Mouse (Mus musculus): ENCODE measurements around the gene Cav2. TPM values are rescaled to one million over a fixed set of nuclear protein-coding genes. Genes with fewer than 3 reads are reported as not detected.

Gene Cav2
- polyA plus RNA-seq (2012; rRNA removed), result 197 and 421 TPM in 2 replicates

GRCm38 (mm10) chr6:17280939-17281756, at the start of gene Cav2:
Gene Cav2 (plus strand): TSS chr6:17281185.
- DNase-seq (ENCODE audit: low read depth), result peak; percentile 83

GRCm38 (mm10) chr6:17239693-17240092, 41.3 kb upstream of the Cav2 start:
- DNase-seq (ENCODE audit: low read depth), result no peak

GRCm38 (mm10) chr6:17241013-17241412, 40.0 kb upstream of the Cav2 start:
- no peak for DNase-seq (ENCODE audit: low read depth)

- DNase-seq (ENCODE audit: low read depth), result no peak
These were observed 34.0 kb upstream of the Cav2 start for GRCm38 (mm10) chr6:17246959-17247358.

GRCm38 (mm10) chr6:17247673-17248072, 33.3 kb upstream of the Cav2 start:
- DNase-seq (ENCODE audit: low read depth), result no peak

GRCm38 (mm10) chr6:17248241-17248640, 32.7 kb upstream of the Cav2 start:
- DNase-seq (ENCODE audit: low read depth), result no peak

- DNase-seq (ENCODE audit: low read depth), result no peak
These were observed 29.0 kb upstream of the Cav2 start for GRCm38 (mm10) chr6:17251958-17252357.

GRCm38 (mm10) chr6:17258142-17258541, 22.8 kb upstream of the Cav2 start:
- no peak for DNase-seq (ENCODE audit: low read depth)

GRCm38 (mm10) chr6:17258911-17259310, 22.1 kb upstream of the Cav2 start:
- no peak for DNase-seq (ENCODE audit: low read depth)

GRCm38 (mm10) chr6:17262786-17263185, 18.2 kb upstream of the Cav2 start:
- no peak for DNase-seq (ENCODE audit: low read depth)

GRCm38 (mm10) chr6:17265043-17265442, 15.9 kb upstream of the Cav2 start:
- DNase-seq (ENCODE audit: low read depth), result no peak

GRCm38 (mm10) chr6:17266466-17266865, 14.5 kb upstream of the Cav2 start:
- DNase-seq (ENCODE audit: low read depth), result no peak

- DNase-seq (ENCODE audit: low read depth), result peak; percentile 77
These were observed 2.6 kb upstream of the Cav2 start for GRCm38 (mm10) chr6:17278366-17278765.

GRCm38 (mm10) chr6:17281757-17282092, 740 bp downstream of the Cav2 start:
- DNase-seq (ENCODE audit: low read depth), result no peak

- DNase-seq (ENCODE audit: low read depth), result no peak
These were observed 1.2 kb downstream of the Cav2 start for GRCm38 (mm10) chr6:17282159-17282558.

- DNase-seq (ENCODE audit: low read depth), result no peak
These were observed 2.8 kb downstream of the Cav2 start for GRCm38 (mm10) chr6:17283834-17284233.

GRCm38 (mm10) chr6:17286381-17286780, 5.4 kb downstream of the Cav2 start:
- DNase-seq (ENCODE audit: low read depth), result no peak

- no peak for DNase-seq (ENCODE audit: low read depth)
These were observed 14.1 kb downstream of the Cav2 start for GRCm38 (mm10) chr6:17295116-17295515.

GRCm38 (mm10) chr6:17305954-17306601, 25.1 kb downstream of the Cav2 start, which contains the start of gene Cav1:
Gene Cav1 (plus strand): TSS chr6:17306335.
- DNase-seq (ENCODE audit: low read depth), result no peak

GRCm38 (mm10) chr6:17306602-17307325, 25.8 kb downstream of the Cav2 start:
- no peak for DNase-seq (ENCODE audit: low read depth)

GRCm38 (mm10) chr6:17307461-17308115, 26.6 kb downstream of the Cav2 start:
- no peak for DNase-seq (ENCODE audit: low read depth)

- DNase-seq (ENCODE audit: low read depth), result no peak
These were observed 27.7 kb downstream of the Cav2 start for GRCm38 (mm10) chr6:17308661-17309060.
